Mouse (Mus musculus): ENCODE measurements around the gene Litaf. TPM values are rescaled to one million over a fixed set of nuclear protein-coding genes. Genes with fewer than 3 reads are reported as not detected.

The Litaf gene
- polyA plus RNA-seq, 1 experiment from 2014 or later, result 65.3 TPM

DNA sequence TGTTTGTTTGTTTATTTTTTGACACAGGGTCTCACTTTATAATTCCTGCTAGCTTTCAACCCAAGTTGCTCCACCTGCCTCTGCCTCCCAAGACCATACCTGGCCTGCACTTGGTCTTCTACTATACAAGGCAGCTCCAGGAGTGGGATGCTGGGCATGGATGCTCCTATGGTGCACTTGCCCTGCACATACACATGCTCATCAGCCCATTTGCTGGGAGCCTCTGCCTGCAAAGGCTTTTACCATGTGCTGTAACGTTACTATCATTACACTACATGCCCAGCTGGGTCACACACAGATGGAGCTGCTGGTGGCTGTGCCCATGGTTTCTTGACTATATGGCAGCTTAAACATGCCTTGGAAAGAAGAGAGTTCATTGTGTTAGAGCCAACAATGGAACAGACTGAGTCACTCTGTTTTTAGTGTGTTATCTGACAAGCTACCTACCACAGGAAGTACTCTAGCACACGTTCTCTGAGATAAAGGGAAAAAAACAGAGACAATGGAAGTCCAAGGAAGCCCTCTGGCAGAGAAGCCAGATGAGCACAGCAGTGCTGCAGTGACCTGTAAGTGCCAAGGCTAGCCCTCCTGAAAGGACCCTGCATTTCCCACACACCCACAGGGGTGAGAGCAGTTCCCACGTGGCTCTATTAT is 12.4 kb upstream of the Litaf start:
- H3K4me2 ChIP-seq (replicated peaks), result no peak overlapping the region
- H3K9ac ChIP-seq, result no peak overlapping the region
- H3K36me3 ChIP-seq, result peaks cover 87% of the 10 kb centered on the region
- no peak for ATAC-seq (ENCODE audit: low FRiP score)
- H3K4me3 ChIP-seq, result no peak overlapping the region
- WGBS, result 83% methylated on average over 3 of the region's 3 CpGs
- no peaks in the 10 kb centered on the region for H3K9me3 ChIP-seq (replicated peaks)
- H3K27me3 ChIP-seq, result no peaks in the 10 kb centered on the region
- H3K27ac ChIP-seq, result no peak overlapping the region
- H3K4me1 ChIP-seq, result 0 out of 2 replicates have a peak, but pooled peaks cover 2% of the 10 kb centered on the region

- H3K36me3 ChIP-seq, result peaks cover 87% of the 10 kb centered on the region
- H3K4me3 ChIP-seq, result no peak overlapping the region
Observed at GRCm38 (mm10) chr16:11077601-11078201, 11.7 kb upstream of the Litaf start.

GRCm38 (mm10) chr16:11073060-11073459 is 7.1 kb upstream of the Litaf start:
- Histone ChIP-seq H3K4me1 (peaks cover 39% of the 10 kb centered on the region), H3K9ac (peak overlapping the region; percentile 23; the same call in 1 of the 2 replicates), H3K27ac (0 out of 2 replicates have a peak overlapping the region, but pooled peaks have one; percentile 35), H3K27me3 (no peaks in the 10 kb centered on the region), H3K9me3 (replicated peaks) (no peaks in the 10 kb centered on the region), H3K4me2 (replicated peaks) (no peak overlapping the region), H3K4me3 (no peak overlapping the region), H3K36me3 (peaks cover 68% of the 10 kb centered on the region)
- ATAC-seq (ENCODE audit: low FRiP score), result no peak
- WGBS, result 78% methylated on average over 6 of the region's 6 CpGs

More at GRCm38 (mm10) chr16:11077601-11078201, 11.7 kb upstream of the Litaf start:
- 91% methylated on average over 9 of the region's 9 CpGs for WGBS
- no peak for ATAC-seq (ENCODE audit: low FRiP score)
- no peaks in the 10 kb centered on the region for H3K9me3 ChIP-seq (replicated peaks)
- no peak overlapping the region for H3K4me2 ChIP-seq (replicated peaks)
- peaks cover 7% of the 10 kb centered on the region; the same call in 1 of the 2 replicates for H3K4me1 ChIP-seq
- H3K27ac ChIP-seq, result no peak overlapping the region
- no peak overlapping the region for H3K9ac ChIP-seq
- no peaks in the 10 kb centered on the region for H3K27me3 ChIP-seq

DNA sequence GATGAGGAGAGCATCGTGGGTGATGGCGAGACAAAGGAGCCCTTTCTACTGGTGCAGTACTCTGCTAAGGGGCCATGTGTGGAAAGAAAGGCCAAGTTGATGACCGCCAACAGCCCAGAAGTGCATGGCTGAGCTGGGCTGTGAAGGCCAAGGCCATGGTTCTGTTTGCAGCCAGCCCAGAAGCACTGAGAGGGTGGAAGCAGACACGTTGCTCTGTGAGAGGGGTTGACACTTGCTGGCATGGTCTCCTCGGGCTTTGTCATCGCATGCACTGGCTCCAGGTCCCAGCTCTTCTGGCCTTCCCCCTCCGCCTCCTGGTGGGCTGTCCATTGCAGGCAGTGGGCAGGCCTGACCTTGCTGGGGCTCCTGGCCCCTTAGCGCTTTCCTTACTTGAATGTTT is 6.5 kb upstream of the Litaf start:
- ATAC-seq (ENCODE audit: low FRiP score), result no peak
- Histone ChIP-seq H3K4me2 (replicated peaks) (no peak overlapping the region), H3K4me3 (no peak overlapping the region), H3K36me3 (peaks cover 62% of the 10 kb centered on the region), H3K9ac (no peak overlapping the region), H3K9me3 (replicated peaks) (no peaks in the 10 kb centered on the region), H3K27me3 (no peaks in the 10 kb centered on the region), H3K27ac (0 out of 2 replicates have a peak overlapping the region, but pooled peaks have one; percentile 2), H3K4me1 (peaks cover 45% of the 10 kb centered on the region)
- 79% methylated on average over 8 of the region's 8 CpGs for WGBS

GRCm38 (mm10) chr16:11071887-11072286 is 5.9 kb upstream of the Litaf start:
- H3K4me2 ChIP-seq (replicated peaks), result no peak overlapping the region
- H3K27ac ChIP-seq, result no peak overlapping the region
- peaks cover 58% of the 10 kb centered on the region for H3K36me3 ChIP-seq
- H3K27me3 ChIP-seq, result no peaks in the 10 kb centered on the region
- H3K4me3 ChIP-seq, result no peak overlapping the region
- ATAC-seq (ENCODE audit: low FRiP score), result no peak
- peaks cover 47% of the 10 kb centered on the region for H3K4me1 ChIP-seq
- no peak overlapping the region for H3K9ac ChIP-seq
- H3K9me3 ChIP-seq (replicated peaks), result no peaks in the 10 kb centered on the region
- 95% methylated on average over 4 of the region's 4 CpGs for WGBS

GRCm38 (mm10) chr16:11071176-11071575 is 5.2 kb upstream of the Litaf start:
- Histone ChIP-seq H3K36me3 (peaks cover 51% of the 10 kb centered on the region), H3K4me3 (no peak overlapping the region), H3K4me1 (peaks cover 47% of the 10 kb centered on the region), H3K9ac (no peak overlapping the region), H3K27me3 (no peaks in the 10 kb centered on the region), H3K27ac (no peak overlapping the region), H3K9me3 (replicated peaks) (no peaks in the 10 kb centered on the region), H3K4me2 (replicated peaks) (no peak overlapping the region)
- ATAC-seq (ENCODE audit: low FRiP score), result no peak
- WGBS, result 89% methylated on average over 5 of the region's 5 CpGs

DNA sequence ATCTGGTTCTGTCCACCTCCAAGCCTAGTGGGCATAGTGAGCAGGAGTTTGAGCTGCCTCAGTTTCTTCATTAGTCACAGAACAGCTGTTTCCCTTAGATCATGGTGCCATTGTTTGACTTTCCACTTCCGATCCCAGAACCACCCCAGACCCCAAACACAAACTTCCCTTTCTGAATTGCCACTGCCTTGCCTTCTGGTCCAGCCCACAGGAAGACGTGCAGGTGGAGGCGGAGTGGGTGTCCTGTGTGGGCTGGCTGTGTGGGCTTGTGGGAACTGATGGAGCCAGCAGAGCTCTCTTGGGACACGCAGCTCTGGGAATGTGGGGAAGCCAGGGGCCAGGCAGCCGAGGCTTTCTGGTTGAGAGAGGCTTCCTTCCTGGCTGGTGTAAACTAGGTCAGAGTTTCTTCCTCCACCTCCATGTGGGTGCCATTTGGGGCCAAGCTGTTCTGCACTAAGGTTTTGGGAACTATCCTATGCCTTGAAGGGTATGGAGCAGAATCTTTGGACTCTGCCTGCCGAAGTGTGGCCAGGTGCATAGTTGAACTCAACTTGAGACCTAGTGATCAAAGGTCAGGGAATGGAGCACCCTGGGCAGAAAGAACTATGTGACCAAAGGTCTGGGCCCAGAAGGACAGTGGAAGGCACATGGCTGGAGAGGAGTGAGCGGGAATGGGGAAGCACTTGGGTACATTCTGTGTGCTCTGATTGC is 3.9 kb upstream of the Litaf start:
- Histone ChIP-seq H3K9ac (no peak overlapping the region), H3K36me3 (peaks cover 39% of the 10 kb centered on the region), H3K4me1 (peaks cover 54% of the 10 kb centered on the region), H3K27ac (0 out of 2 replicates have a peak overlapping the region, but pooled peaks have one; percentile 12), H3K4me3 (no peak overlapping the region), H3K9me3 (replicated peaks) (no peaks in the 10 kb centered on the region), H3K27me3 (no peaks in the 10 kb centered on the region), H3K4me2 (replicated peaks) (peak overlapping the region; percentile 87)
- WGBS, result 84% methylated on average over 7 of the region's 7 CpGs
- no peak for ATAC-seq (ENCODE audit: low FRiP score)

GRCm38 (mm10) chr16:11069271-11069670 is 3.3 kb upstream of the Litaf start:
- no peaks in the 10 kb centered on the region for H3K9me3 ChIP-seq (replicated peaks)
- H3K4me2 ChIP-seq (replicated peaks), result peak overlapping the region; percentile 87
- no peaks in the 10 kb centered on the region for H3K27me3 ChIP-seq
- 83% methylated on average over 6 of the region's 6 CpGs for WGBS
- no peak for ATAC-seq (ENCODE audit: low FRiP score)
- H3K36me3 ChIP-seq, result peaks cover 34% of the 10 kb centered on the region
- no peak overlapping the region for H3K9ac ChIP-seq
- no peak overlapping the region for H3K27ac ChIP-seq
- no peak overlapping the region; the same call in 1 of the 2 replicates for H3K4me3 ChIP-seq
- peaks cover 58% of the 10 kb centered on the region for H3K4me1 ChIP-seq

DNA sequence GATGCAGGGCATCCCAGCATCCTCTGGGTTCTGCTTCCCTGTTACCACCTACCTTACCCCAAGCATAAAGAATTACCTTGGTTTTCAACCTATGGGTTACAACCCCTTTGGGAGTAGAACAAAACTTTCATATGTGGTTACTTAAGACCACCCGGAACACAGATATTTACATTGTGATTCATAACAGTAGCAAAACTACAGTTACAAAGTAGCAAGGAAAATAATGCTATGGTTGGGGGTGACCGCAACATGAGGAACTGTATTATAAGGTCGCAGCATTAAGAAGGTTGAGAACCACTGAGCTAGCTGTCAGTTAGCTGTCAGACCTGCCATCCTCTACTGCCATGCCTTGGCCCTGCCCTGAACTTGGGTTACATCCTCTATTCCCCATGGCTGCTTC is 2.7 kb upstream of the Litaf start:
- H3K9ac ChIP-seq, result no peak overlapping the region
- 96% methylated on average over 3 of the region's 3 CpGs for WGBS
- H3K36me3 ChIP-seq, result peaks cover 28% of the 10 kb centered on the region
- ATAC-seq (ENCODE audit: low FRiP score), result no peak
- H3K9me3 ChIP-seq (replicated peaks), result no peaks in the 10 kb centered on the region
- H3K27me3 ChIP-seq, result no peaks in the 10 kb centered on the region
- peak overlapping the region; percentile 80; the same call in 1 of the 2 replicates for H3K4me3 ChIP-seq
- no peak overlapping the region for H3K27ac ChIP-seq
- peak overlapping the region; percentile 87 for H3K4me2 ChIP-seq (replicated peaks)
- peaks cover 64% of the 10 kb centered on the region for H3K4me1 ChIP-seq

DNA sequence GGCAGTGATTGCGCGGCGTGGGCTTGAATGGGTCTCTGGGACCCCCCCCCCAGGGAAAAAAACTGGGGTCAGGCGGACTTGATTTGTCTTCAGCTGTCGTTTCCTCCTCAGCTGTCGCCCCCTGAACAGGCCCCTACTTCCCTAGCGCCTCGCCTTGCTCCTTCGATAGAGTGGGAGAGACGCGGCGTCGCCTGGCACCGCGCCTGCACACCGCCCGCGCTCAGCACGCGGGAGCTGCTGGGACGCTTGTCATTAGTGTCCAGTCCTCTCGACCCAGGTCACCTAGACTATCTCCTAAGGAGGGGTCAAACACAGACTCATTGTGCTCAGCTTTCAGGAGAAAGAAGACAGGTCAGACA is 855 bp upstream of the Litaf start:
- WGBS, result 0% methylated on average over 22 of the region's 22 CpGs

DNA sequence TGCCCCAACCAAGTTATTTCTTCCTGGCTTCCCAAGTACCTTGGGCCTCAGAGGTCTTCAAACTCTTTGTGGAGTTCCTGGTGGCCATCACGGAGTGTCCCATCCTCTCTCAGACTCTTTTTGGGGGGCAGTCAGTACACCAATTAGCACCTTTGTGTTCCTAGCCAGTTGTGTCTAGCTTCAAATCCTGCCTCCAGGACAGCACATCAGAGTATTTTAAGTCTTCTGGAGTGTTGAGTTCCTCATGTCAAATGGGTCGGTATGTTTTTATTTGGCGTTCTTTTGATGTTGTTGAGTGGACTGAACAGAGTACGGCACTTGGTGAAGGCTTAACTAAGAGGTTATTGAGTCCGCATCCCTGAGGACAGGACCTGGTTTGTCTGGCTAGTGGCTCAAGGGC is 526 bp downstream of the Litaf start:
- 59% methylated on average over 5 of the region's 5 CpGs for WGBS
- Histone ChIP-seq H3K27ac (peak overlapping the region; percentile 98), H3K36me3 (no peaks in the 10 kb centered on the region), H3K4me2 (replicated peaks) (peak overlapping the region; percentile 87), H3K4me3 (peak overlapping the region; percentile 80), H3K27me3 (no peaks in the 10 kb centered on the region), H3K9me3 (replicated peaks) (no peaks in the 10 kb centered on the region), H3K9ac (peak overlapping the region; percentile 40; the same call in 1 of the 2 replicates), H3K4me1 (peaks cover 67% of the 10 kb centered on the region)
- ATAC-seq (ENCODE audit: low FRiP score), result peak; percentile 12; the same call in 1 of the 2 replicates

More for the DNA sequence above, 855 bp upstream of the Litaf start:
- peak; percentile 49 for ATAC-seq (ENCODE audit: low FRiP score)
- no peaks in the 10 kb centered on the region for H3K9me3 ChIP-seq (replicated peaks)
- H3K9ac ChIP-seq, result peak overlapping the region; percentile 94
- peaks cover 9% of the 10 kb centered on the region for H3K36me3 ChIP-seq
- peak overlapping the region; percentile 87 for H3K4me2 ChIP-seq (replicated peaks)
- H3K27ac ChIP-seq, result peak overlapping the region; percentile 98
- H3K27me3 ChIP-seq, result no peaks in the 10 kb centered on the region
- H3K4me3 ChIP-seq, result peak overlapping the region; percentile 80
- peaks cover 68% of the 10 kb centered on the region for H3K4me1 ChIP-seq

GRCm38 (mm10) chr16:11064742-11065141 is 1.2 kb downstream of the Litaf start:
- no peaks in the 10 kb centered on the region for H3K27me3 ChIP-seq
- peaks cover 61% of the 10 kb centered on the region for H3K4me1 ChIP-seq
- H3K4me3 ChIP-seq, result no peak overlapping the region
- ATAC-seq (ENCODE audit: low FRiP score), result no peak
- no peaks in the 10 kb centered on the region for H3K9me3 ChIP-seq (replicated peaks)
- H3K36me3 ChIP-seq, result no peaks in the 10 kb centered on the region
- no peak overlapping the region for H3K9ac ChIP-seq
- 84% methylated on average over 6 of the region's 6 CpGs for WGBS
- H3K27ac ChIP-seq, result no peak overlapping the region; the same call in 1 of the 2 replicates
- H3K4me2 ChIP-seq (replicated peaks), result peak overlapping the region; percentile 87
